Mouse (Mus musculus) limb, embryonic 14.5 days (tissue): ENCODE data around the gene Dync1li1. TPM values are rescaled to one million over a fixed set of nuclear protein-coding genes. Genes with fewer than 3 reads are reported as not detected.
A peak's percentile ranks its signal among the peaks of the same experiment; 100 is the strongest.

Experiments
- ATAC-seq: fragments of 200-750 bp; cut with Nextera tagmentation; 2 replicates; pipeline ENCODE4 v1.8.0; 2017; ENCODE audit warnings: low read depth, moderate number of reproducible peaks, moderate TSS enrichment; ENCODE audit not compliant: low FRiP score
- DNase-seq: peaks from one replicate; pipeline ENCODE4 v3.0.0-alpha.2; 2015; ENCODE audit warnings: low spot score
- H3K27ac ChIP-seq: fragments of 300-500 bp; sonication (generic); replicated peaks from 2 replicates; pipeline ENCODE4 v1.5.1; 2014; ENCODE audit warnings: low read depth, mild to moderate bottlenecking, low read length, moderate library complexity, mixed read lengths
- H3K27me3 ChIP-seq: fragments of 300-500 bp; sonication (generic); 2 replicates; pipeline ENCODE4 v1.6.1; 2014; ENCODE audit warnings: low read length, mixed read lengths; ENCODE audit not compliant: control insufficient read depth, insufficient read depth
- H3K36me3 ChIP-seq: fragments of 300-500 bp; sonication (generic); 2 replicates; pipeline ENCODE4 v1.6.1; 2014; ENCODE audit warnings: mild to moderate bottlenecking, low read length, moderate library complexity, mixed read lengths; ENCODE audit not compliant: control insufficient read depth, insufficient read depth
- H3K4me1 ChIP-seq: fragments of 300-500 bp; sonication (generic); 2 replicates; pipeline ENCODE4 v1.6.1; 2014; ENCODE audit warnings: antibody characterized with exemption, low read length, mixed read lengths; ENCODE audit not compliant: control insufficient read depth, insufficient read depth
- H3K4me2 ChIP-seq: fragments of 300-500 bp; sonication (generic); replicated peaks from 2 replicates; pipeline ENCODE4 v1.6.1; 2014; ENCODE audit warnings: low read depth, mild to moderate bottlenecking, low read length, moderate library complexity; ENCODE audit not compliant: severe bottlenecking
- H3K4me3 ChIP-seq: fragments of 300-500 bp; sonication (generic); replicated peaks from 2 replicates; pipeline ENCODE4 v1.5.1; 2014; ENCODE audit warnings: low read length
- H3K9ac ChIP-seq: fragments of 300-500 bp; sonication (generic); 2 replicates; pipeline ENCODE4 v1.6.1; 2014; ENCODE audit warnings: mild to moderate bottlenecking, low read depth, low read length, moderate library complexity; ENCODE audit not compliant: severe bottlenecking
- H3K9me3 ChIP-seq: fragments of 300-500 bp; sonication (generic); 2 replicates; pipeline ENCODE4 v1.6.1; 2016; ENCODE audit warnings: low read length; ENCODE audit not compliant: control insufficient read depth
- POLR2A ChIP-seq: fragments of 200-500 bp; IDR thresholded peaks from 2 replicates; pipeline ENCODE4 v1.8.0; 2012; ENCODE audit warnings: inconsistent platforms, mild to moderate bottlenecking, moderate library complexity, borderline replicate concordance; ENCODE audit not compliant: insufficient read depth, insufficient read length; ENCODE audit errors: extremely low read depth
- WGBS: fragments of 180-500 bp; shearing (Covaris S2); extraction: QIAGEN DNeasy Blood & Tissue Kit; methylation state at CpG from one replicate; pipeline ENCODE4 v1.1.7; 2014; 5-methylcytosine and 5-hydroxymethylcytosine counted together
- polyA plus RNA-seq, 2 experiments: library from polyadenylated mRNA; depleted of rRNA in 1 of 2; stranded (reverse) in 1 of 2; unstranded in 1 of 2; fragments of >200 nt; fragmentation: Nextera tagmentation in 1 of 2; extraction: Ambion mirVana in 1 of 2; gene quantifications; 2 replicates each; pipeline versions ENCODE4 v1.2.1 to v1.2.3; 2012 to 2014

Dync1li1 gene
- polyA plus RNA-seq, 2 experiments, result 34.5 to 39.5 TPM

GRCm38 (mm10) chr9:114678576-114678975 is 10.0 kb upstream of the Dync1li1 start:
- TF ChIP-seq POLR2A, result no peak
- 86% methylated on average over 5 of the region's 5 CpGs for WGBS
- Histone ChIP-seq H3K4me3 (no peak overlapping the region), H3K4me1 (no peaks in the 10 kb centered on the region), H3K27me3 (no peaks in the 10 kb centered on the region), H3K27ac (no peak overlapping the region), H3K9ac (no peak overlapping the region), H3K4me2 (no peak overlapping the region), H3K9me3 (no peaks in the 10 kb centered on the region), H3K36me3 (no peaks in the 10 kb centered on the region)
- DNase-seq, result no peak
- ATAC-seq, result no peak

- no peak for TF ChIP-seq POLR2A
- no peaks in the 10 kb centered on the region for H3K27me3 ChIP-seq
- no peak overlapping the region for H3K27ac ChIP-seq
Observed at GRCm38 (mm10) chr9:114679944-114680343, 8.6 kb upstream of the Dync1li1 start.

GRCm38 (mm10) chr9:114680531-114680930 is 8.1 kb upstream of the Dync1li1 start:
- H3K4me3 ChIP-seq, result no peak overlapping the region
- H3K9ac ChIP-seq, result no peak overlapping the region
- H3K27ac ChIP-seq, result no peak overlapping the region
- no peaks in the 10 kb centered on the region for H3K4me1 ChIP-seq
- no peak for ATAC-seq
- no peak for DNase-seq
- no peaks in the 10 kb centered on the region for H3K27me3 ChIP-seq
- TF ChIP-seq POLR2A, result no peak
- H3K9me3 ChIP-seq, result no peaks in the 10 kb centered on the region
- 76% methylated on average over 6 of the region's 6 CpGs for WGBS
- H3K4me2 ChIP-seq, result no peak overlapping the region
- no peaks in the 10 kb centered on the region for H3K36me3 ChIP-seq

More at GRCm38 (mm10) chr9:114679944-114680343, 8.6 kb upstream of the Dync1li1 start:
- 79% methylated on average over 5 of the region's 5 CpGs for WGBS
- no peak overlapping the region for H3K9ac ChIP-seq
- H3K4me2 ChIP-seq, result no peak overlapping the region
- no peak for DNase-seq
- H3K4me1 ChIP-seq, result no peaks in the 10 kb centered on the region
- no peak for ATAC-seq
- no peaks in the 10 kb centered on the region for H3K36me3 ChIP-seq
- no peaks in the 10 kb centered on the region for H3K9me3 ChIP-seq
- H3K4me3 ChIP-seq, result no peak overlapping the region

GRCm38 (mm10) chr9:114682193-114682592 is 6.4 kb upstream of the Dync1li1 start:
- Histone ChIP-seq H3K9ac (no peak overlapping the region), H3K4me3 (no peak overlapping the region), H3K27me3 (no peaks in the 10 kb centered on the region), H3K4me2 (no peak overlapping the region), H3K4me1 (no peaks in the 10 kb centered on the region), H3K9me3 (no peaks in the 10 kb centered on the region), H3K27ac (no peak overlapping the region), H3K36me3 (no peaks in the 10 kb centered on the region)
- no peak for ATAC-seq
- no peak for DNase-seq
- WGBS, result 74% methylated on average over 4 of the region's 4 CpGs
- no peak for TF ChIP-seq POLR2A

- WGBS, result 88% methylated on average over 7 of the region's 7 CpGs
- Histone ChIP-seq H3K27ac (no peak overlapping the region), H3K4me2 (no peak overlapping the region), H3K27me3 (no peaks in the 10 kb centered on the region), H3K36me3 (peaks cover 3% of the 10 kb centered on the region), H3K9ac (no peak overlapping the region), H3K4me3 (no peak overlapping the region), H3K9me3 (no peaks in the 10 kb centered on the region), H3K4me1 (peaks cover 11% of the 10 kb centered on the region)
- ATAC-seq, result no peak
- no peak for DNase-seq
- TF ChIP-seq POLR2A, result no peak
Observed at GRCm38 (mm10) chr9:114686245-114686644, 2.3 kb upstream of the Dync1li1 start.

- Histone ChIP-seq H3K4me1 (peaks cover 11% of the 10 kb centered on the region), H3K4me3 (peak overlapping the region; percentile 96), H3K27me3 (no peaks in the 10 kb centered on the region), H3K4me2 (peak overlapping the region; percentile 89), H3K9me3 (no peaks in the 10 kb centered on the region), H3K9ac (peak overlapping the region; percentile 90), H3K36me3 (peaks cover 13% of the 10 kb centered on the region), H3K27ac (no peak overlapping the region)
- WGBS, result 74% methylated on average over 13 of the region's 13 CpGs
- DNase-seq (no peak), ATAC-seq (no peak)
- TF ChIP-seq POLR2A, result no peak
Observed at GRCm38 (mm10) chr9:114687639-114688038, 951 bp upstream of the Dync1li1 start.
